Mouse (Mus musculus): ENCODE measurements around the gene Inpp4b. TPM values are rescaled to one million over a fixed set of nuclear protein-coding genes. Genes with fewer than 3 reads are reported as not detected.

Inpp4b gene
- polyA plus RNA-seq, 1 experiment: 22.6 TPM

- DNase-seq: no peak
- WGBS: 37% methylated on average over 8 of the region's 8 CpGs
- no peak overlapping the region for H3K4me3 ChIP-seq (ENCODE audit: control insufficient read depth, insufficient read depth, low read length)
- H3K27me3 ChIP-seq (ENCODE audit: control insufficient read depth, insufficient read depth, low read length): no peaks in the 10 kb centered on the region
- no peak overlapping the region for H3K27ac ChIP-seq (ENCODE audit: control insufficient read depth, insufficient read depth, low read length)
- H3K36me3 ChIP-seq (ENCODE audit: control insufficient read depth, insufficient read depth, low read length): no peaks in the 10 kb centered on the region
- TF ChIP-seq POLR2A (IDR thresholded peaks at IDR 0.05; ENCODE audit: control insufficient read depth, extremely low read depth, insufficient read depth, low read length, poor library complexity) (no peak), CTCF (IDR thresholded peaks at IDR 0.05; ENCODE audit: borderline replicate concordance, control insufficient read depth, extremely low read depth, insufficient read depth, low read length, poor library complexity) (no peak)
- 0 out of 2 replicates have a peak, but pooled peaks cover 2% of the 10 kb centered on the region for H3K4me1 ChIP-seq (replicated peaks; ENCODE audit: control insufficient read depth, insufficient read depth, low read length)
Measured at GRCm38 (mm10) chr8:81854543-81854942, 512.2 kb downstream of the Inpp4b start.

DNA sequence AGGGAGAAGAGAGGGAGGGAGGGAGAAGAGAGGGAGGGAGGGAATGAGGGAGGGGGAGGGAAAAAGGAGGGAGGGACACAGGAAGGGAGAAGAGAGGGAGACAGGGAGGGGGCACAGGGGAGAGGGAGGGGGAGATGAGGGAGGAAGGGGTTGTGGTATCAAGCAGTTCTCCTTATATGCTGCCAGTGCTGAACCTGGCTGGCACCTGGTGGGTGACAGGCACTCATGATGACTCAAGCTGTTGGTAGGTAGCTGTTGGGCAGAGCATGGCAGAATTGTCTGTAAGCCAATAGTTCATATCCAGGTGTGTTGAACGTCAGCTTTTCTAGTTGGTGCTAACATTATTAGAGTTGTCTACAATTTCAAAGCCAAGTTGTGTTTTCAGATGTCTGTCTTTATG, 512.7 kb downstream of the Inpp4b start:
- DNase-seq: no peak
- Histone ChIP-seq H3K36me3 (ENCODE audit: control insufficient read depth, insufficient read depth, low read length) (no peaks in the 10 kb centered on the region), H3K4me3 (ENCODE audit: control insufficient read depth, insufficient read depth, low read length) (no peak overlapping the region), H3K27me3 (ENCODE audit: control insufficient read depth, insufficient read depth, low read length) (no peaks in the 10 kb centered on the region), H3K4me1 (replicated peaks; ENCODE audit: control insufficient read depth, insufficient read depth, low read length) (0 out of 2 replicates have a peak, but pooled peaks cover 2% of the 10 kb centered on the region), H3K27ac (ENCODE audit: control insufficient read depth, insufficient read depth, low read length) (no peak overlapping the region)
- 81% methylated on average over 1 of the region's 1 CpGs for WGBS
- TF ChIP-seq CTCF (IDR thresholded peaks at IDR 0.05; ENCODE audit: borderline replicate concordance, control insufficient read depth, extremely low read depth, insufficient read depth, low read length, poor library complexity): no peak
- no peak for TF ChIP-seq POLR2A (IDR thresholded peaks at IDR 0.05; ENCODE audit: control insufficient read depth, extremely low read depth, insufficient read depth, low read length, poor library complexity)

DNA sequence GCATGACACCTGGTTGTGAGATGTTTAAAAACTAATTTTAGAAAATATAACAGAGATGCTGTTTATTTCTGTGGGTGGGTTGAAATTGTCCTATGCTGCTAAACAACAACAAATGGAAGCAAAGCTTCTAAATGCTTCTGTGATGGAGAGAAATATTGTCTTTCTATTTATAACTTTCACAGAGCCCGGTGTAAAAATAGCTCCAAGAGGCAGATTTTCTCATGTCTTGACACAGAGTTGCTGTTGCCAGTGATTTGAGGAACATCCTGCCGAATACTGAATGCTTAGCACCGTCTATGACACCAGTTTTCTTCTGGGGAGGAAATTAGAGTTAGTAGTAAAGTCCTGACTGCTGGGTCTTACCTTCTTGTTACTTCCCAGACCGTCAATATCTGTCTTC, 513.8 kb downstream of the Inpp4b start:
- no peak for TF ChIP-seq CTCF (IDR thresholded peaks at IDR 0.05; ENCODE audit: borderline replicate concordance, control insufficient read depth, extremely low read depth, insufficient read depth, low read length, poor library complexity)
- no peak for TF ChIP-seq POLR2A (IDR thresholded peaks at IDR 0.05; ENCODE audit: control insufficient read depth, extremely low read depth, insufficient read depth, low read length, poor library complexity)
- no peak for DNase-seq
- no peaks in the 10 kb centered on the region for H3K27me3 ChIP-seq (ENCODE audit: control insufficient read depth, insufficient read depth, low read length)
- H3K36me3 ChIP-seq (ENCODE audit: control insufficient read depth, insufficient read depth, low read length): no peaks in the 10 kb centered on the region
- WGBS: 60% methylated on average over 4 of the region's 4 CpGs
- H3K4me3 ChIP-seq (ENCODE audit: control insufficient read depth, insufficient read depth, low read length): no peak overlapping the region
- H3K4me1 ChIP-seq (replicated peaks; ENCODE audit: control insufficient read depth, insufficient read depth, low read length): 0 out of 2 replicates have a peak, but pooled peaks cover 2% of the 10 kb centered on the region
- no peak overlapping the region for H3K27ac ChIP-seq (ENCODE audit: control insufficient read depth, insufficient read depth, low read length)

DNA sequence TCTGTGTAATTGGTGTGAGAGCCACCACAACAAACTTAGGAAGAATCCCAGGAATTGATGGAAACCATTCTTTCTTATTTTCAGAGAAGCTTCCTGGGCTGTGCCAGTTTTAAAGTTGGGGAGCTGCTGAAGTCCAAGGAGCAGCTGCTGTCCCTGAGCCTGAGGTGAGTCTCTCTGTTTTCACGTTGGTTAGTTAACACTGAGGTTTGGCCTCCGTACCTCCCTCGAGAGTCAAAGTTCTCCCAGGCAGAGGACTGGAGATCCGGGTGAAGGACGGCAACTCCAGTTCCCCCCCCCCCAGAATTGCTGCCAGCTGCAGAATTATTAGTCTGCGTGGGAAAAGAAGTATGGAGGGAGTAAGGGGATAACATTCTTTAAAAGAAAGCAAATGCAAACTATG, 514.3 kb downstream of the Inpp4b start:
- Histone ChIP-seq H3K4me3 (ENCODE audit: control insufficient read depth, insufficient read depth, low read length) (no peak overlapping the region), H3K4me1 (replicated peaks; ENCODE audit: control insufficient read depth, insufficient read depth, low read length) (0 out of 2 replicates have a peak, but pooled peaks cover 2% of the 10 kb centered on the region), H3K27me3 (ENCODE audit: control insufficient read depth, insufficient read depth, low read length) (no peaks in the 10 kb centered on the region), H3K36me3 (ENCODE audit: control insufficient read depth, insufficient read depth, low read length) (no peaks in the 10 kb centered on the region), H3K27ac (ENCODE audit: control insufficient read depth, insufficient read depth, low read length) (no peak overlapping the region)
- no peak for DNase-seq
- TF ChIP-seq CTCF (IDR thresholded peaks at IDR 0.05; ENCODE audit: borderline replicate concordance, control insufficient read depth, extremely low read depth, insufficient read depth, low read length, poor library complexity) (no peak), POLR2A (IDR thresholded peaks at IDR 0.05; ENCODE audit: control insufficient read depth, extremely low read depth, insufficient read depth, low read length, poor library complexity) (no peak)
- 97% methylated on average over 6 of the region's 6 CpGs for WGBS

GRCm38 (mm10) chr8:81858393-81858792, 516.0 kb downstream of the Inpp4b start:
- TF ChIP-seq POLR2A (IDR thresholded peaks at IDR 0.05; ENCODE audit: control insufficient read depth, extremely low read depth, insufficient read depth, low read length, poor library complexity): no peak
- no peak for TF ChIP-seq CTCF (IDR thresholded peaks at IDR 0.05; ENCODE audit: borderline replicate concordance, control insufficient read depth, extremely low read depth, insufficient read depth, low read length, poor library complexity)
- Histone ChIP-seq H3K36me3 (ENCODE audit: control insufficient read depth, insufficient read depth, low read length) (no peaks in the 10 kb centered on the region), H3K4me3 (ENCODE audit: control insufficient read depth, insufficient read depth, low read length) (no peak overlapping the region), H3K27ac (ENCODE audit: control insufficient read depth, insufficient read depth, low read length) (no peak overlapping the region), H3K4me1 (replicated peaks; ENCODE audit: control insufficient read depth, insufficient read depth, low read length) (0 out of 2 replicates have a peak, but pooled peaks cover 2% of the 10 kb centered on the region), H3K27me3 (ENCODE audit: control insufficient read depth, insufficient read depth, low read length) (no peaks in the 10 kb centered on the region)
- no peak for DNase-seq
- WGBS: 68% methylated on average over 4 of the region's 4 CpGs

GRCm38 (mm10) chr8:81859805-81860204, 517.4 kb downstream of the Inpp4b start:
- Histone ChIP-seq H3K4me1 (replicated peaks; ENCODE audit: control insufficient read depth, insufficient read depth, low read length) (no peaks in the 10 kb centered on the region), H3K27ac (ENCODE audit: control insufficient read depth, insufficient read depth, low read length) (no peak overlapping the region), H3K27me3 (ENCODE audit: control insufficient read depth, insufficient read depth, low read length) (no peaks in the 10 kb centered on the region), H3K4me3 (ENCODE audit: control insufficient read depth, insufficient read depth, low read length) (no peak overlapping the region), H3K36me3 (ENCODE audit: control insufficient read depth, insufficient read depth, low read length) (no peaks in the 10 kb centered on the region)
- WGBS: 86% methylated on average over 1 of the region's 1 CpGs
- DNase-seq: no peak
- no peak for TF ChIP-seq POLR2A (IDR thresholded peaks at IDR 0.05; ENCODE audit: control insufficient read depth, extremely low read depth, insufficient read depth, low read length, poor library complexity)

- no peaks in the 10 kb centered on the region for H3K36me3 ChIP-seq (ENCODE audit: control insufficient read depth, insufficient read depth, low read length)
- H3K27ac ChIP-seq (ENCODE audit: control insufficient read depth, insufficient read depth, low read length): no peak overlapping the region
- no peak overlapping the region for H3K4me3 ChIP-seq (ENCODE audit: control insufficient read depth, insufficient read depth, low read length)
- TF ChIP-seq POLR2A (IDR thresholded peaks at IDR 0.05; ENCODE audit: control insufficient read depth, extremely low read depth, insufficient read depth, low read length, poor library complexity) (no peak), CTCF (IDR thresholded peaks at IDR 0.05; ENCODE audit: borderline replicate concordance, control insufficient read depth, extremely low read depth, insufficient read depth, low read length, poor library complexity) (no peak)
- WGBS: 97% methylated on average over 8 of the region's 8 CpGs
- no peak for DNase-seq
- H3K4me1 ChIP-seq (replicated peaks; ENCODE audit: control insufficient read depth, insufficient read depth, low read length): no peaks in the 10 kb centered on the region
- no peaks in the 10 kb centered on the region for H3K27me3 ChIP-seq (ENCODE audit: control insufficient read depth, insufficient read depth, low read length)
Measured at GRCm38 (mm10) chr8:81861311-81861710, 519.0 kb downstream of the Inpp4b start.
